Mouse (Mus musculus) neural tube, embryonic 12.5 days (tissue): ENCODE measurements around the gene Agbl5. TPM values are rescaled to one million over a fixed set of nuclear protein-coding genes. Genes with fewer than 3 reads are reported as not detected.
A peak's percentile ranks its signal among the peaks of the same experiment; 100 is the strongest.

Source experiments
- ATAC-seq: fragments of 200-750 bp; cut with Nextera tagmentation; 2 replicates; pipeline ENCODE4 v1.8.0; 2017; ENCODE audit warnings: low read depth, mild to moderate bottlenecking, moderate TSS enrichment, moderate library complexity; ENCODE audit not compliant: low FRiP score
- H3K27ac ChIP-seq: fragments of 300-500 bp; sonication (generic); 2 replicates; pipeline ENCODE4 v1.5.1; 2016
- H3K27me3 ChIP-seq: fragments of 300-500 bp; sonication (generic); replicated peaks from 2 replicates; pipeline ENCODE4 v1.6.1; 2016; ENCODE audit warnings: mild to moderate bottlenecking
- H3K36me3 ChIP-seq: fragments of 300-500 bp; sonication (generic); 2 replicates; pipeline ENCODE4 v1.6.1; 2016; ENCODE audit warnings: mild to moderate bottlenecking
- H3K4me1 ChIP-seq: fragments of 300-500 bp; sonication (generic); 2 replicates; pipeline ENCODE4 v1.6.1; 2016
- H3K4me2 ChIP-seq: fragments of 300-500 bp; sonication (generic); replicated peaks from 2 replicates; pipeline ENCODE4 v1.6.1; 2016; ENCODE audit warnings: mild to moderate bottlenecking
- H3K4me3 ChIP-seq: fragments of 300-500 bp; sonication (generic); 2 replicates; pipeline ENCODE4 v1.5.1; 2016
- H3K9ac ChIP-seq: fragments of 300-500 bp; sonication (generic); 2 replicates; pipeline ENCODE4 v1.6.1; 2016; ENCODE audit warnings: mild to moderate bottlenecking
- H3K9me3 ChIP-seq: fragments of 300-500 bp; sonication (generic); 2 replicates; pipeline ENCODE4 v1.6.1; 2016; ENCODE audit warnings: mild to moderate bottlenecking
- WGBS: fragments of 180-500 bp; shearing (Covaris S2); methylation state at CpG from one replicate; pipeline ENCODE4 v1.1.7; 2016; 5-methylcytosine and 5-hydroxymethylcytosine counted together
- polyA plus RNA-seq: library from polyadenylated mRNA; unstranded; fragments of >200 nt; fragmentation: Nextera tagmentation; extraction: Ambion mirVana; gene quantifications from 2 replicates; pipeline ENCODE4 v1.2.1, GENCODE M21; 2016

Gene Agbl5
- polyA plus RNA-seq, 1 experiment from 2014 or later, result 29.0 TPM

GRCm38 (mm10) chr5:30914849-30915248, 26.4 kb downstream of the Agbl5 start:
- H3K4me2 ChIP-seq, result peak overlapping the region; percentile 53
- H3K27me3 ChIP-seq, result no peaks in the 10 kb centered on the region
- H3K9me3 ChIP-seq, result no peaks in the 10 kb centered on the region
- H3K4me1 ChIP-seq, result peaks cover 33% of the 10 kb centered on the region
- 83% methylated on average over 6 of the region's 6 CpGs for WGBS
- H3K36me3 ChIP-seq, result peaks cover 5% of the 10 kb centered on the region; the same call in 1 of the 2 replicates
- H3K27ac ChIP-seq, result no peak overlapping the region
- H3K4me3 ChIP-seq, result peak overlapping the region; percentile 24; the same call in 1 of the 2 replicates
- no peak for ATAC-seq
- no peak overlapping the region; the same call in 1 of the 2 replicates for H3K9ac ChIP-seq

- H3K9ac ChIP-seq, result no peak overlapping the region
- H3K4me3 ChIP-seq, result peak overlapping the region; percentile 24; the same call in 1 of the 2 replicates
- WGBS, result 74% methylated on average over 9 of the region's 9 CpGs
- peak overlapping the region; percentile 53 for H3K4me2 ChIP-seq
- no peaks in the 10 kb centered on the region for H3K9me3 ChIP-seq
- H3K27ac ChIP-seq, result 0 out of 2 replicates have a peak overlapping the region, but pooled peaks have one; percentile 37
- peaks cover 33% of the 10 kb centered on the region for H3K4me1 ChIP-seq
- peaks cover 5% of the 10 kb centered on the region; the same call in 1 of the 2 replicates for H3K36me3 ChIP-seq
- H3K27me3 ChIP-seq, result no peaks in the 10 kb centered on the region
- peak; percentile 48 for ATAC-seq
These were observed 27.0 kb downstream of the Agbl5 start for GRCm38 (mm10) chr5:30915456-30915855.

GRCm38 (mm10) chr5:30915974-30916433, 27.5 kb downstream of the Agbl5 start:
- 5% methylated on average over 7 of the region's 7 CpGs for WGBS
- Histone ChIP-seq H3K4me1 (peaks cover 33% of the 10 kb centered on the region), H3K27me3 (no peaks in the 10 kb centered on the region), H3K4me2 (peak overlapping the region; percentile 53), H3K9ac (no peak overlapping the region), H3K9me3 (no peaks in the 10 kb centered on the region), H3K36me3 (peaks cover 5% of the 10 kb centered on the region; the same call in 1 of the 2 replicates), H3K27ac (no peak overlapping the region), H3K4me3 (no peak overlapping the region)
- ATAC-seq, result peak; percentile 86

- no peak overlapping the region for H3K4me3 ChIP-seq
- WGBS, result 94% methylated on average over 9 of the region's 9 CpGs
- no peak overlapping the region for H3K9ac ChIP-seq
- peaks cover 5% of the 10 kb centered on the region; the same call in 1 of the 2 replicates for H3K36me3 ChIP-seq
- H3K27me3 ChIP-seq, result no peaks in the 10 kb centered on the region
- H3K9me3 ChIP-seq, result no peaks in the 10 kb centered on the region
- H3K4me2 ChIP-seq, result no peak overlapping the region
- H3K4me1 ChIP-seq, result peaks cover 37% of the 10 kb centered on the region
- no peak overlapping the region for H3K27ac ChIP-seq
- ATAC-seq, result no peak
These were observed 28.3 kb downstream of the Agbl5 start for GRCm38 (mm10) chr5:30916841-30917240.

- no peak for ATAC-seq
- 88% methylated on average over 11 of the region's 11 CpGs for WGBS
- peaks cover 38% of the 10 kb centered on the region for H3K4me1 ChIP-seq
- no peaks in the 10 kb centered on the region for H3K9me3 ChIP-seq
- H3K27ac ChIP-seq, result no peak overlapping the region
- H3K4me2 ChIP-seq, result no peak overlapping the region
- no peak overlapping the region for H3K4me3 ChIP-seq
- H3K36me3 ChIP-seq, result peaks cover 5% of the 10 kb centered on the region; the same call in 1 of the 2 replicates
- H3K9ac ChIP-seq, result no peak overlapping the region
- no peaks in the 10 kb centered on the region for H3K27me3 ChIP-seq
These were observed 28.9 kb downstream of the Agbl5 start for GRCm38 (mm10) chr5:30917348-30917747.

- Histone ChIP-seq H3K4me2 (no peak overlapping the region), H3K36me3 (peaks cover 5% of the 10 kb centered on the region; the same call in 1 of the 2 replicates), H3K4me3 (no peak overlapping the region), H3K9ac (no peak overlapping the region), H3K27ac (no peak overlapping the region), H3K9me3 (no peaks in the 10 kb centered on the region), H3K4me1 (peaks cover 35% of the 10 kb centered on the region), H3K27me3 (no peaks in the 10 kb centered on the region)
- ATAC-seq, result no peak
- 86% methylated on average over 31 of the region's 31 CpGs for WGBS
These were observed 29.6 kb downstream of the Agbl5 start for GRCm38 (mm10) chr5:30917891-30918670.

- H3K9ac ChIP-seq, result no peak overlapping the region
- no peak overlapping the region for H3K4me2 ChIP-seq
- 82% methylated on average over 8 of the region's 8 CpGs for WGBS
- ATAC-seq, result no peak
- H3K9me3 ChIP-seq, result no peaks in the 10 kb centered on the region
- H3K27ac ChIP-seq, result no peak overlapping the region
- no peaks in the 10 kb centered on the region for H3K27me3 ChIP-seq
- no peak overlapping the region for H3K4me3 ChIP-seq
- peaks cover 29% of the 10 kb centered on the region for H3K4me1 ChIP-seq
- peaks cover 5% of the 10 kb centered on the region; the same call in 1 of the 2 replicates for H3K36me3 ChIP-seq
These were observed 30.2 kb downstream of the Agbl5 start for GRCm38 (mm10) chr5:30918691-30919090.

GRCm38 (mm10) chr5:30919831-30920614, 31.5 kb downstream of the Agbl5 start:
- Histone ChIP-seq H3K27ac (no peak overlapping the region), H3K27me3 (no peaks in the 10 kb centered on the region), H3K9ac (no peak overlapping the region), H3K4me2 (0 out of 2 replicates have a peak overlapping the region, but pooled peaks have one; percentile 82), H3K9me3 (no peaks in the 10 kb centered on the region), H3K4me1 (peaks cover 22% of the 10 kb centered on the region), H3K36me3 (peaks cover 5% of the 10 kb centered on the region; the same call in 1 of the 2 replicates), H3K4me3 (no peak overlapping the region)
- ATAC-seq, result no peak
- 65% methylated on average over 11 of the region's 11 CpGs for WGBS

- Histone ChIP-seq H3K9ac (no peak overlapping the region), H3K4me3 (no peak overlapping the region), H3K36me3 (peaks cover 5% of the 10 kb centered on the region; the same call in 1 of the 2 replicates), H3K4me2 (peak overlapping the region; percentile 82), H3K9me3 (no peaks in the 10 kb centered on the region), H3K27me3 (no peaks in the 10 kb centered on the region), H3K4me1 (peaks cover 17% of the 10 kb centered on the region), H3K27ac (no peak overlapping the region)
- 0 out of 2 replicates have a peak, but pooled peaks have one; percentile 4 for ATAC-seq
- WGBS, result 58% methylated on average over 19 of the region's 19 CpGs
These were observed 32.1 kb downstream of the Agbl5 start for GRCm38 (mm10) chr5:30920621-30921020.

- H3K27ac ChIP-seq, result 0 out of 2 replicates have a peak within 1 kb of the TSS, but pooled peaks have one; percentile 16
- no peaks in the 10 kb centered on the region for H3K9me3 ChIP-seq
- peaks cover 5% of the 10 kb centered on the region; the same call in 1 of the 2 replicates for H3K36me3 ChIP-seq
- peak within 1 kb of the TSS; percentile 59 for H3K9ac ChIP-seq
- no peaks in the 10 kb centered on the region for H3K27me3 ChIP-seq
- peak; percentile 66 for ATAC-seq
- peaks cover 13% of the 10 kb centered on the region for H3K4me1 ChIP-seq
- peak within 1 kb of the TSS; percentile 82 for H3K4me2 ChIP-seq
- H3K4me3 ChIP-seq, result peak within 1 kb of the TSS; percentile 47
- WGBS, result under 1% methylated on average over 40 of the region's 40 CpGs
These were observed 33.0 kb downstream of the Agbl5 start, which contains the start of gene Khk for GRCm38 (mm10) chr5:30921256-30922033. TSS of gene Khk (plus strand) at chr5:30921431.

GRCm38 (mm10) chr5:30922581-30923041, 34.1 kb downstream of the Agbl5 start:
- no peak overlapping the region for H3K27ac ChIP-seq

More at GRCm38 (mm10) chr5:30922581-30923041, 34.1 kb downstream of the Agbl5 start:
- WGBS, result 75% methylated on average over 10 of the region's 10 CpGs
- peaks cover 5% of the 10 kb centered on the region; the same call in 1 of the 2 replicates for H3K36me3 ChIP-seq
- H3K27me3 ChIP-seq, result no peaks in the 10 kb centered on the region
- no peak for ATAC-seq
- peaks cover 13% of the 10 kb centered on the region for H3K4me1 ChIP-seq
- no peaks in the 10 kb centered on the region for H3K9me3 ChIP-seq
- peak overlapping the region; percentile 82 for H3K4me2 ChIP-seq
- no peak overlapping the region for H3K4me3 ChIP-seq
- no peak overlapping the region for H3K9ac ChIP-seq
